Mouse (Mus musculus) Patski (cell line): ENCODE data around the gene Stxbp2. TPM values are rescaled to one million over a fixed set of nuclear protein-coding genes. Genes with fewer than 3 reads are reported as not detected.
A peak's percentile ranks its signal among the peaks of the same experiment; 100 is the strongest.

ENCODE experiments used
- ATAC-seq: fragments of 100-300 bp; one replicate; pipeline ENCODE4 v1.8.0; 2021
- CTCF ChIA-PET: fragments of 350-600 bp; sonication (Branson Sonifier 250); formaldehyde crosslinking; loops from one replicate; lab custom pipeline; 2022; ENCODE audit warnings: inconsistent platforms; lab: Charles Lee
- POLR2A ChIA-PET: fragments of 350-600 bp; sonication (Branson Sonifier 250); formaldehyde crosslinking; loops from one replicate; lab custom pipeline; 2022; ENCODE audit warnings: antibody characterized with exemption, inconsistent platforms; lab: Charles Lee
- DNase-seq: peaks from one replicate; pipeline ENCODE4 v3.0.0-alpha.2; 2011; ENCODE audit warnings: low read depth, low spot score
- H3K27me3 ChIP-seq: fragments of 371-371 bp; one replicate; pipeline ENCODE4 v1.5.1; 2021
- CTCF ChIP-seq: fragments of 100-300 bp; IDR thresholded peaks from one replicate; pipeline ENCODE4 v1.5.1; 2021
- in situ Hi-C: fragments of 300-500 bp; cut with MboI; formaldehyde crosslinking; loops from 3 replicates; pipeline ENCODE4 v1.11.1; 2018; ENCODE audit warnings: low pct_unique_long_range_greater_than_20kb, mixed read lengths
- polyA plus RNA-seq: library from polyadenylated mRNA; unstranded; gene quantifications from one replicate; pipeline ENCODE4 v1.2.3, GENCODE M21; 2021

The Stxbp2 gene
- polyA plus RNA-seq, 1 experiment from 2014 or later, result 156 TPM

GRCm38 (mm10) chr8:3676131-3676992 is 45.6 kb downstream of the Stxbp2 start, which contains the start of gene Trappc5:
Trappc5 (plus strand) TSS chr8:3676299.
- ATAC-seq (peak; percentile 74), DNase-seq (peak; percentile 60)
- ChIA-PET POLR2A (interaction anchor here (0.8 kb wide), 1 partner anchor 56 kb away, joined by 3 read pairs; no protein-coding TSS in a partner anchor), CTCF (interaction anchor here (0.8 to 3.4 kb wide), 12 partner anchors 17 to 646 kb away, joined by 3 to 20 read pairs (median 4); partner anchors contain the start of genes Pnpla6 and Stxbp2)
- H3K27me3 ChIP-seq, result no peaks in the 10 kb centered on the region
- peak; percentile 100 for TF ChIP-seq CTCF
- in situ Hi-C loops, result loop anchor here (5.0 to 10.0 kb wide), 3 partner anchors 209 to 322 kb away; partner anchors contain the start of genes A430078G23Rik and Pex11g

GRCm38 (mm10) chr8:3676993-3677579 is 46.3 kb downstream of the Stxbp2 start:
- DNase-seq (no peak), ATAC-seq (peak; percentile 13)
- ChIA-PET POLR2A (no interaction called here), CTCF (interaction anchor here (1.2 to 3.4 kb wide), 3 partner anchors 48 to 209 kb away, joined by 3 to 20 read pairs (median 19); no protein-coding TSS in a partner anchor)
- TF ChIP-seq CTCF, result no peak
- in situ Hi-C loops, result loop anchor here (5.0 to 10.0 kb wide), 3 partner anchors 210 to 322 kb away; partner anchors contain the start of genes A430078G23Rik and Pex11g
- no peaks in the 10 kb centered on the region for H3K27me3 ChIP-seq

- in situ Hi-C loops, result loop anchor here (5.0 to 10.0 kb wide), 3 partner anchors 212 to 324 kb away; partner anchors contain the start of genes A430078G23Rik and Pex11g
- DNase-seq, result no peak
- no peak for ATAC-seq
- POLR2A ChIA-PET, result no interaction called here
- H3K27me3 ChIP-seq, result no peaks in the 10 kb centered on the region
- CTCF ChIA-PET, result no interaction called here
- TF ChIP-seq CTCF, result no peak
Measured at GRCm38 (mm10) chr8:3678831-3679230, 48.1 kb downstream of the Stxbp2 start.

GRCm38 (mm10) chr8:3679236-3679635 is 48.5 kb downstream of the Stxbp2 start:
- DNase-seq (no peak), ATAC-seq (no peak)
- no peak for TF ChIP-seq CTCF
- no peaks in the 10 kb centered on the region for H3K27me3 ChIP-seq
- CTCF ChIA-PET, result no interaction called here
- in situ Hi-C loops, result loop anchor here (5.0 to 10.0 kb wide), 3 partner anchors 212 to 324 kb away; partner anchors contain the start of genes A430078G23Rik and Pex11g
- POLR2A ChIA-PET, result no interaction called here

GRCm38 (mm10) chr8:3679656-3680055 is 48.9 kb downstream of the Stxbp2 start:
- in situ Hi-C loops, result loop anchor here (5.0 to 10.0 kb wide), 3 partner anchors 212 to 325 kb away; partner anchors contain the start of genes A430078G23Rik and Pex11g
- ChIA-PET CTCF (no interaction called here), POLR2A (no interaction called here)
- TF ChIP-seq CTCF, result no peak
- ATAC-seq (no peak), DNase-seq (no peak)
- H3K27me3 ChIP-seq, result no peaks in the 10 kb centered on the region

- POLR2A ChIA-PET, result no interaction called here
- no peak for DNase-seq
- in situ Hi-C loops, result no loop called here
- no peaks in the 10 kb centered on the region for H3K27me3 ChIP-seq
- CTCF ChIA-PET, result no interaction called here
- TF ChIP-seq CTCF, result no peak
- ATAC-seq, result no peak
Measured at GRCm38 (mm10) chr8:3682435-3682834, 51.7 kb downstream of the Stxbp2 start.

- POLR2A ChIA-PET, result no interaction called here
- ATAC-seq, result no peak
- peaks cover under 1% of the 10 kb centered on the region for H3K27me3 ChIP-seq
- no peak for DNase-seq
- CTCF ChIA-PET, result no interaction called here
- in situ Hi-C loops, result no loop called here
- TF ChIP-seq CTCF, result no peak
Measured at GRCm38 (mm10) chr8:3683408-3684176, 52.8 kb downstream of the Stxbp2 start.

- ATAC-seq, result no peak
- in situ Hi-C loops, result no loop called here
- no peak for TF ChIP-seq CTCF
- no peak for DNase-seq
- peaks cover 10% of the 10 kb centered on the region for H3K27me3 ChIP-seq
- POLR2A ChIA-PET, result no interaction called here
- CTCF ChIA-PET, result no interaction called here
Measured at GRCm38 (mm10) chr8:3684530-3684929, 53.8 kb downstream of the Stxbp2 start.

GRCm38 (mm10) chr8:3685422-3685821 is 54.7 kb downstream of the Stxbp2 start:
- CTCF ChIA-PET, result no interaction called here
- in situ Hi-C loops, result no loop called here
- H3K27me3 ChIP-seq, result peaks cover 17% of the 10 kb centered on the region
- ATAC-seq, result no peak
- POLR2A ChIA-PET, result no interaction called here
- no peak for TF ChIP-seq CTCF
- DNase-seq, result no peak

GRCm38 (mm10) chr8:3687537-3687936 is 56.8 kb downstream of the Stxbp2 start:
- POLR2A ChIA-PET, result interaction anchor here (0.8 kb wide), 1 partner anchor 17 kb away, joined by 3 read pairs; no protein-coding TSS in a partner anchor
- DNase-seq (no peak), ATAC-seq (no peak)
- no peak for TF ChIP-seq CTCF
- CTCF ChIA-PET, result no interaction called here
- in situ Hi-C loops, result no loop called here
- peaks cover 17% of the 10 kb centered on the region for H3K27me3 ChIP-seq
